Mouse (Mus musculus) heart, embryonic 10.5 days (tissue): ENCODE results near the gene Slc4a3. TPM values are rescaled to one million over a fixed set of nuclear protein-coding genes. Genes with fewer than 3 reads are reported as not detected.

Experiments
- DNase-seq: peaks from one replicate; pipeline ENCODE4 v3.0.0-alpha.2; 2017; ENCODE audit warnings: low spot score
- H3K27ac ChIP-seq: fragments of 300-500 bp; sonication (generic); 2 replicates; pipeline ENCODE4 v1.5.1; 2016; ENCODE audit warnings: mild to moderate bottlenecking
- H3K27me3 ChIP-seq: fragments of 300-500 bp; sonication (generic); 2 replicates; pipeline ENCODE4 v1.6.1; 2016; ENCODE audit warnings: mild to moderate bottlenecking; ENCODE audit not compliant: poor library complexity, insufficient read depth, severe bottlenecking
- H3K36me3 ChIP-seq: fragments of 300-500 bp; sonication (generic); 2 replicates; pipeline ENCODE4 v1.6.1; 2016; ENCODE audit warnings: mild to moderate bottlenecking, moderate library complexity
- H3K4me1 ChIP-seq: fragments of 300-500 bp; sonication (generic); 2 replicates; pipeline ENCODE4 v1.6.1; 2016; ENCODE audit warnings: mild to moderate bottlenecking
- H3K4me3 ChIP-seq: fragments of 300-500 bp; sonication (generic); 2 replicates; pipeline ENCODE4 v1.5.1; 2016; ENCODE audit warnings: mild to moderate bottlenecking, moderate library complexity
- H3K9me3 ChIP-seq: fragments of 300-500 bp; sonication (generic); 2 replicates; pipeline ENCODE4 v1.6.1; 2016; ENCODE audit warnings: mild to moderate bottlenecking, moderate library complexity
- WGBS: fragments of 180-500 bp; shearing (Covaris S2); methylation state at CpG from one replicate; pipeline ENCODE4 v1.1.7; 2016; 5-methylcytosine and 5-hydroxymethylcytosine counted together
- polyA plus RNA-seq: library from polyadenylated mRNA; unstranded; fragments of >200 nt; fragmentation: Nextera tagmentation; extraction: Ambion mirVana; gene quantifications from 2 replicates; pipeline ENCODE4 v1.2.1, GENCODE M21; 2016

Gene Slc4a3
- polyA plus RNA-seq, 1 experiment from 2014 or later = 20.0 TPM

DNA sequence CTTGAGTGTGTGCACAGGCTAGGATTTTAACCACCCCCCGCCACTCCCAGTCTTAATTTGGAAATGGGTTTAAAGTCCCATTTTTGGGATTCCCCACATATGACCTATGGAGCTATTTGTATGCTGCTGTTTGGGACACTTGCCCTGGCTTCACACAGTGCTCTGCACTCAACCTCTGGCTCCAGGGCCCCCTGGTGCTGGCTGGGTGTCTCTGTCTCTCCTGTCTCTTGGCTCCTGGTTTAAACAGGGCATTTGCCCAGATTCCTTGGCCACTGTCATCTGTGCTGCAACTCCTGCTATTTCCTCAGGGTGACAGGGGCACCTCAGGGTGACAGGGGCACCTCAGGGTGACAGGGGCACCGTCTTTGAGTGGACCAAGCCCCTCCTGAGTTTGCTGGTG is 50.8 kb downstream of the Slc4a3 start:
- Histone ChIP-seq H3K4me3 (no peak overlapping the region), H3K27ac (no peak overlapping the region), H3K27me3 (peaks cover 33% of the 10 kb centered on the region), H3K9me3 (no peaks in the 10 kb centered on the region), H3K36me3 (no peaks in the 10 kb centered on the region), H3K4me1 (peaks cover 16% of the 10 kb centered on the region)
- WGBS = 82% methylated on average over 2 of the region's 2 CpGs
- no peak for DNase-seq

DNA sequence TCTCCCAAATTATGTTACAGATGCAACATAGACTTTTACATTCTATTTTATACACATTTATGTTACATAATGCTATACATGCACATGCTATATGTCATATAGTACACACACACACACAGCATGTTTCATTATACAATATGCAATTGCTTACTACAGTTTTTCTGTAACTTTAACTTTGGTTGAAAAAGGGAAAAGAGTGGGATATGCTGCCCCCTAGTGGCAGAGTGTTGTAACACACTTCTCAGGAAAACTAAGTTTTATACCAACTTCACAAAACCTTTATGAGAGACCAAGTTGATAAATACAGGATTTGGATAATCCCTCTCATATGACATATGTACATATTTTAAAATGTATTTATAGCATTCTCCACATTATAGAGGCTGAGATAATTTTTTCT is 51.6 kb downstream of the Slc4a3 start:
- no peak overlapping the region for H3K4me3 ChIP-seq
- no peaks in the 10 kb centered on the region for H3K36me3 ChIP-seq
- H3K4me1 ChIP-seq = peaks cover 16% of the 10 kb centered on the region
- peaks cover 40% of the 10 kb centered on the region for H3K27me3 ChIP-seq
- no peak overlapping the region for H3K27ac ChIP-seq
- DNase-seq = no peak
- H3K9me3 ChIP-seq = no peaks in the 10 kb centered on the region

DNA sequence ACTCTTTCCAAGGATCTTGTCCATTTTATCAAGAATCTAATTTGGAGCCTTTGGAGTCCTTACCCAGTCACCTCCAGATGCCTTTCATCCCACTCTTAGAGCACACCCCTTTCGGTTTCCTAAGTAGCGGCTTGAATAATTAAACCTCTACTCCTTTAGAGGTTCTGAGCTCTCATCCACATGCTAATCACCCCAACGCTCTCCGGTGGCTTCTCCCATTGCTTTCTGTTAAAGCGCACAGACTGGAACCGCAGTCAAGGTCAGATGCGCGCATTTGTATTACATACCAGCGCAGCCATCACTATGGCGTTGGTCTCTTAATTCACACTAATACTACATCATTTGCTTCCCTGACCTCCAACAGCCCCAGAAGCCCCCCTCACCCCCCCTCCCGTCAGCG is 55.7 kb downstream of the Slc4a3 start:
- Histone ChIP-seq H3K36me3 (no peaks in the 10 kb centered on the region), H3K27ac (no peak overlapping the region), H3K27me3 (peaks cover 35% of the 10 kb centered on the region), H3K4me1 (0 out of 2 replicates have a peak, but pooled peaks cover 6% of the 10 kb centered on the region), H3K4me3 (no peak overlapping the region), H3K9me3 (no peaks in the 10 kb centered on the region)
- WGBS = 15% methylated on average over 12 of the region's 12 CpGs
- DNase-seq = no peak

DNA sequence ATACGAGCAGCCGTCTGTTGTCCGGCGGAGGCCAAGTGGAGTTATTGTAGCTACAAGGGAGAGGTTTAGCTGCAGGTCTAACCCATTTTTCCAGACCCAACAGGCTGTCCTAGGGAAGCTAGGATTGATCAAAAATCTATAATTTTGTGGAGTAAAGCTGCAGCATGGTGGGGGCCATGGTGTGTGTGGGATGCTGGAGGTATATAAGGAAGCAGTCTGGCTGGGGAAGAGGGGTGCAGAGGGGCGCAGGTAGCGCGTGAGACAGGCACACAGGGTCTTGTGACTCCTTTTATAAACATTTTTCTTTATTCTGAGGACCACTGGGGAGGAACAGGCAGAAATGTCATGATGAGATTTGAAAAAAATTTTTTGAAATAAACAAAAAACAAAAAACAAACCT is 57.5 kb downstream of the Slc4a3 start:
- Histone ChIP-seq H3K36me3 (no peaks in the 10 kb centered on the region), H3K4me1 (0 out of 2 replicates have a peak, but pooled peaks cover 3% of the 10 kb centered on the region), H3K27ac (no peak overlapping the region), H3K9me3 (no peaks in the 10 kb centered on the region), H3K4me3 (no peak overlapping the region), H3K27me3 (peaks cover 34% of the 10 kb centered on the region)
- WGBS = 72% methylated on average over 7 of the region's 7 CpGs
- no peak for DNase-seq

DNA sequence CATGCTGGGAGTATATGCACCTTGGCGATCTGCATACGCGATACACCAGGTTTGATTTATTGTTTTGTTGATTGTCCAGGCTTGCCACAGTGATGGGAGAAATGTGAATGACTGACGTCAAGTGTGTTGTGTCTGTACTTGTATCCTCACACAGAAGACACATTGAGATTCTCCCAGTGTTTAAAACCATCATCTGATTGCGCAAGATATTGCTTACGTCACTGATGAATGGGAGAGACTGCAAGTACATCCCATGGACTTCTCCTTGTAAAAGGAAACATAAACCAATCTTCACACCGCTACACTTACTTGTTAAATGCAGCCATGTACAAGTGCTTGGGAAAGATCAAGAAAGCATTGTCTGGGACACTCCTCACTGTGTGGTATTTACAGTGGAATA is 62.2 kb downstream of the Slc4a3 start:
- Histone ChIP-seq H3K36me3 (no peaks in the 10 kb centered on the region), H3K27ac (no peak overlapping the region), H3K9me3 (no peaks in the 10 kb centered on the region), H3K4me3 (no peak overlapping the region), H3K27me3 (no peaks in the 10 kb centered on the region), H3K4me1 (peaks cover 3% of the 10 kb centered on the region; the same call in 1 of the 2 replicates)
- 92% methylated on average over 7 of the region's 7 CpGs for WGBS
- DNase-seq = no peak

DNA sequence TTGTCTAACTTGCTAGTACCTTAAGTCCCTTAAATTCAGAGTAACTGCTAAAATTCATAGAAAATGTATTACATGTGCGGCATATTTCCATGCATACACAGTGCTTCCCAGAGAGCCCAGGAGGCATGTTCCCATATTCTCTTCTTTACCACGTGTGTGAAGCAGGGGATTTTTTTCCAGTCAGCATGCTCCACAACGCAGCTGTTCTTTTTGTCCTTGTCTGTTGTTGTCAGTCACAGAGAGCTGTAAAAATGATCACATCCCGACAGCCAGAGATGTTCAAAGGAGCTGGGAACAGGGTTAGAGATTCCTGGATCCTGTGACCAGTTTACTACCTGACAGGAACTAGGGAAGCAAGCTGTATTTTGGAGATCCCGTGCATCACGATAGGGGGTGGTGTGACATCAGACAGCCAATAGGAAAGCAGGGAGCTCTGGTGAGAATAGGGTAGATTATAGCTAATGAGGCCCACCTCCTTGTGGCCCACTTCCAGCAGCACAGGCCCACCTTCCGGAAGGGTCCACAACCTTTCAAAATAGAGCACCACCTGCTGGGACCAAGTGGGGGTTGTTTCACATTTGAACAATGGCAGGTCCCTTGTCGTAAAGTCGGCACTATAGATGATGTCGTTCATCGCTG is 62.7 kb downstream of the Slc4a3 start:
- Histone ChIP-seq H3K27me3 (no peaks in the 10 kb centered on the region), H3K9me3 (no peaks in the 10 kb centered on the region), H3K36me3 (no peaks in the 10 kb centered on the region), H3K27ac (no peak overlapping the region), H3K4me3 (no peak overlapping the region), H3K4me1 (peaks cover 3% of the 10 kb centered on the region; the same call in 1 of the 2 replicates)
- no peak for DNase-seq
- WGBS = 76% methylated on average over 11 of the region's 11 CpGs

DNA sequence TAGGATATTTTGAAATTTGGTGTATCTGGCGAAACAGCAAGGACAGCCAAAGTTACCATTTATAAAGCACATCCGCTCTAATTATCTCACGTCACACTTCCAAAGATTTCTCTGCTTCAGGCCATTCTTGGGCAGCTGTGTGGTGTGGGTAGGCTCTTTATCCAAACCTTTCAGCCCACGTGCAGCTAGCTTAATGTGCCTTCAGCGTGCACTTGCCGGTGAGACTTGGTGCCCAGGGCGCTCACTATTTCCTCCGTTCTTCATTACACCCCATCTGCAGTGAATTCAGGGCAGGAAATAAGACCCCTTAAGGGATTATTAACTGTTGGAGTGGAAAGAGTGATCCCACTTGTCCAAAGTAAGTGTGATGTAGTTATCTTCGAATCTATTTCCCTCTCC is 63.2 kb downstream of the Slc4a3 start:
- no peak for DNase-seq
- WGBS = 84% methylated on average over 9 of the region's 9 CpGs
- H3K27ac ChIP-seq = no peak overlapping the region
- H3K4me3 ChIP-seq = no peak overlapping the region
- H3K36me3 ChIP-seq = no peaks in the 10 kb centered on the region
- no peaks in the 10 kb centered on the region for H3K27me3 ChIP-seq
- H3K9me3 ChIP-seq = no peaks in the 10 kb centered on the region
- peaks cover 3% of the 10 kb centered on the region; the same call in 1 of the 2 replicates for H3K4me1 ChIP-seq

DNA sequence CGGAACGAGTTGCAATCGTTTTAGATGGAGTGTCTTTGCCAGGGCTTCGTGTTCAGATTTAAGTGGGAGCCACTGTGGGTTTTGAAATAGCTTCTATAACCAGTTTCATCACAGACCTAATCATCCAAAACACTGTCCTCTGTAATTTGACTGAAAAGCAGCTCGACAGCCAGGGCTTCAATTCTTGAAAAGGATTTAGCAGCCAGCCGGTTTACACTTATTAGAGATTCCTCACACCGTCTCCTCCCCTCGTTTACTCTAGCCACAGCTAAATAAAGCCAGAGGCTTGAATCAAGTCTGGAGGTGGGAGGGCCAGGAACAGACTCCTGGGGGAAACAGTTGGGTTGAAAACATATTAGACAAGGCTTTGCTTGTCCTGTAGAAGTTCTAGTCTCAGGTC is 64.5 kb downstream of the Slc4a3 start:
- Histone ChIP-seq H3K4me3 (no peak overlapping the region), H3K27ac (no peak overlapping the region), H3K36me3 (no peaks in the 10 kb centered on the region), H3K4me1 (peaks cover 3% of the 10 kb centered on the region; the same call in 1 of the 2 replicates), H3K27me3 (no peaks in the 10 kb centered on the region), H3K9me3 (no peaks in the 10 kb centered on the region)
- WGBS = 41% methylated on average over 8 of the region's 8 CpGs
- no peak for DNase-seq

Other genes starting within 250 kb of the Slc4a3 start
- gene Dnpep, start 228.3 kb upstream of the Slc4a3 start, polyA plus RNA-seq = 142 and 144 TPM in 2 replicates
- gene Des, start 185.9 kb upstream of the Slc4a3 start, polyA plus RNA-seq = 341 and 642 TPM in 2 replicates
- 77.9 and 80.0 TPM in 2 replicates for gene Speg, start 171.0 kb upstream of the Slc4a3 start, polyA plus RNA-seq
- 73.4 and 75.4 TPM in 2 replicates for gene Gmppa, start 110.3 kb upstream of the Slc4a3 start, polyA plus RNA-seq
- gene Asic4, start 95.8 kb upstream of the Slc4a3 start, polyA plus RNA-seq = 0.79 and 2.3 TPM in 2 replicates
- gene Chpf, start 67.0 kb upstream of the Slc4a3 start, polyA plus RNA-seq = 30.8 and 30.9 TPM in 2 replicates
- 0.36 and 0.39 TPM in 2 replicates for gene Tmem198, start 66.7 kb upstream of the Slc4a3 start, polyA plus RNA-seq
- gene Obsl1, start 39.8 kb upstream of the Slc4a3 start, polyA plus RNA-seq = 103 and 107 TPM in 2 replicates
- gene Inha, start 39.2 kb upstream of the Slc4a3 start, polyA plus RNA-seq = 7.8 and 8.2 TPM in 2 replicates
- 20.2 and 22.3 TPM in 2 replicates for gene Stk11ip, start 24.7 kb upstream of the Slc4a3 start, polyA plus RNA-seq